Comparison of ENCODE assay signal across 18 mouse cellular contexts in genomic region chr4:63675128-63675527, GRCm38 (mm10). TPM values are rescaled to one million over a fixed set of nuclear protein-coding genes. Genes with fewer than 3 reads are reported as not detected.
"Had no signal": no experiment of that assay in that cellular context is flagged by ENCODE, and none has a peak within 500 bp of the region (broad histone marks: within the 10 kb centered on the region; RNA-seq: fewer than 3 reads in every experiment).

No protein-coding gene starts in this region.

- ATAC-seq: liver, embryonic 12.5 days; midbrain, embryonic 13.5 days had no signal

- DNase-seq: kidney, adult 2 months; kidney, postnatal 25 days; layer of hippocampus, adult 9-11 months; liver; lung, adult 18-20 months; lung, postnatal 10 days; lung, postnatal 36 days; retina, postnatal 1 day; right cerebral cortex, postnatal 25 days; spleen, adult 18-20 months; thymus, postnatal 25 days had no signal

RNA-seq across cellular contexts. Expression of gene Gm11214, which starts 11.9 kb away (rescaled TPM):
- total RNA-seq: layer of hippocampus, adult 2 months; layer of hippocampus, postnatal 25 days; left cerebral cortex, adult 18-20 months; left cerebral cortex, postnatal 25 days; midbrain, postnatal 0 days had no signal

RNA-seq across cellular contexts. Expression of gene Tex48, which starts 52.9 kb away (rescaled TPM):
- total RNA-seq: layer of hippocampus, adult 2 months; layer of hippocampus, postnatal 25 days; left cerebral cortex, adult 18-20 months; left cerebral cortex, postnatal 25 days; midbrain, postnatal 0 days had no signal
